Mouse (Mus musculus): ENCODE results near the gene Dyrk3. TPM values are rescaled to one million over a fixed set of nuclear protein-coding genes. Genes with fewer than 3 reads are reported as not detected.

Dyrk3 gene
- polyA plus RNA-seq, 1 experiment, result 27.6 TPM

DNA sequence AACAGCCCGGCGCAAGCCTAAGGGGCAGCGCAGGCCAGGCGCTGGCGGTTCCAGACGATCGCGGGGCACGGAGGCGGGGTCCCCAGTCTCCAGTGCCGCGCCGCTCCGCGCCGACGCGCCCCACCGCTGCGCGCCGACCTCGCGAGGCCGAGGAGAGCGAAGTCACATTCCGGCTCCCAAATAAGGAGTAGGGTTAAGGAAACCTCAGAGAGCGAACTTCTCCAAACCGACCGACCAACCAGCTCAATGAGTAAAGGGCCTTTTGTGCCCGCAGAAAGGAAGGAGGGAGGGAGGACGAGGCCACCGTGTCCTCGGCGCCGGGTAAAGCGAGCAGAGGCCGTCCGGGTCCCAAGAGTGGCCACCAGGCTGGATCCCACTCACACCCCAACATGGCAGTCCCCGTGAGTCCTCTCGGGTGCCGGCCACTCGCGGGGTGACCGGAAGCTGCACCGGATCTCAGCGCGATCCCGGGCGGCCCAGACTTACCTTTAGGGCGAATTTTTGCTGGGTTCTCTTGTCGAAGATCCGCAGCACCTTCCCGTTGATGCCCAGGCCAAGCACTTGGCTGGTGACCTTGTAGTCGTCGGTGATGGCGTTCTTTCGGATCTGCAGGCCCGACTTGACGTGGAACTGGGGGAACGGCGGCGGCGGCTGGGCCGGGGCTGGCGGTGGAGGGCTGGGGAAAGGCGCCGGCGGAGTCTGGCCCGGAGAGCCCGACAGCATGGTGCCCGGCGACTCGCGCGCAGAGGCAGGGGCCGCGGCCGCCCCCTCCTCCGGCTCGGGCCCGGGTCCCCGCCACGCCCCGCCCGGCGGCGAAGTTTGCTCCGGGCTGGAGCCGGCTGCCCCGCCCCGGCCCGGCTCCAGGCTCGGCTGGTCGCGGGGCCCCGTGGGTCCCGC is 41.1 kb downstream of the Dyrk3 start:
- TF ChIP-seq CTCF (IDR thresholded peaks at IDR 0.05; ENCODE audit: low read depth, low read length) (no peak), POLR2A (IDR thresholded peaks at IDR 0.05; ENCODE audit: insufficient read depth, low read length) (no peak), EP300 (IDR thresholded peaks at IDR 0.05; ENCODE audit: insufficient read depth, low read depth, low read length) (no peak)
- peak overlapping the region; percentile 59 for H3K4me3 ChIP-seq (ENCODE audit: low read depth, low read length)
- H3K4me1 ChIP-seq (ENCODE audit: control insufficient read depth, insufficient read depth, low read length), result no peaks in the 10 kb centered on the region
- H3K9me3 ChIP-seq (replicated peaks; ENCODE audit: control insufficient read depth, insufficient read depth, low read length, poor library complexity, severe bottlenecking), result no peaks in the 10 kb centered on the region
- H3K27ac ChIP-seq (ENCODE audit: insufficient read depth, low read length), result no peak overlapping the region
- H3K27me3 ChIP-seq (ENCODE audit: control insufficient read depth, insufficient read depth, low read length, poor library complexity, severe bottlenecking), result peaks cover 2% of the 10 kb centered on the region; the same call in 1 of the 2 replicates
- no peaks in the 10 kb centered on the region for H3K36me3 ChIP-seq (ENCODE audit: control insufficient read depth, insufficient read depth, low read length, poor library complexity, severe bottlenecking)
- peak overlapping the region; percentile 53 for H3K9ac ChIP-seq (ENCODE audit: low read depth, poor library complexity, severe bottlenecking)

DNA sequence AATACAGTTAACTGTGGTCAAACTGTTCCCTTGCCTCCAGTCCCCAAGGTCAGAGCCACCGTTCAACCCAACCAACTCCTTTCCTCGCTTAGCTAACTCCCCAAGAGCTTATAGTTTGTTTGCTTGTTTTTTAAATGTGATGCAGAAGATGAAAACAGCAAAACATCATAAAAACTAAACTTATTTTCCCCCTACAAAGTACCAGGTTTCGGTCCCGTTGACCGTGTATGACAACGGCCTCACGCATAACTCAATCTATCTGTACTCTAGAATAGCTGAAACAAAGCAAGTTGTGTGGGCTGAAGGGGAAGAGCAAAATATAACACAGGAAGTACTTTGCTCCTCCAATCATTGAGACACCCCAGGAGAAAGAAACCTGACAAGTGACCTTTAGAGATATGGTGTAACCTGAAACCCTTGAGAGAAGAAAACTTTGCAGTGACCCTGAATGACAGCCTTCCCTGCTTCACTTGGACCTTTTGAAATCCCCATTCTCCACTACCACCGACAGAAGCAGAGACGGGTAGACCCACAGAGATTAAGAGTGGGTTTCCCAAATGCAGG is 41.9 kb downstream of the Dyrk3 start:
- Histone ChIP-seq H3K9ac (ENCODE audit: low read depth, poor library complexity, severe bottlenecking) (peak overlapping the region; percentile 53), H3K27ac (ENCODE audit: insufficient read depth, low read length) (no peak overlapping the region), H3K4me3 (ENCODE audit: low read depth, low read length) (peak overlapping the region; percentile 59), H3K27me3 (ENCODE audit: control insufficient read depth, insufficient read depth, low read length, poor library complexity, severe bottlenecking) (peaks cover 2% of the 10 kb centered on the region; the same call in 1 of the 2 replicates), H3K36me3 (ENCODE audit: control insufficient read depth, insufficient read depth, low read length, poor library complexity, severe bottlenecking) (no peaks in the 10 kb centered on the region), H3K4me1 (ENCODE audit: control insufficient read depth, insufficient read depth, low read length) (no peaks in the 10 kb centered on the region), H3K9me3 (replicated peaks; ENCODE audit: control insufficient read depth, insufficient read depth, low read length, poor library complexity, severe bottlenecking) (no peaks in the 10 kb centered on the region)
- TF ChIP-seq POLR2A (IDR thresholded peaks at IDR 0.05; ENCODE audit: insufficient read depth, low read length), result no peak
- TF ChIP-seq CTCF (IDR thresholded peaks at IDR 0.05; ENCODE audit: low read depth, low read length), result no peak
- no peak for TF ChIP-seq EP300 (IDR thresholded peaks at IDR 0.05; ENCODE audit: insufficient read depth, low read depth, low read length)

DNA sequence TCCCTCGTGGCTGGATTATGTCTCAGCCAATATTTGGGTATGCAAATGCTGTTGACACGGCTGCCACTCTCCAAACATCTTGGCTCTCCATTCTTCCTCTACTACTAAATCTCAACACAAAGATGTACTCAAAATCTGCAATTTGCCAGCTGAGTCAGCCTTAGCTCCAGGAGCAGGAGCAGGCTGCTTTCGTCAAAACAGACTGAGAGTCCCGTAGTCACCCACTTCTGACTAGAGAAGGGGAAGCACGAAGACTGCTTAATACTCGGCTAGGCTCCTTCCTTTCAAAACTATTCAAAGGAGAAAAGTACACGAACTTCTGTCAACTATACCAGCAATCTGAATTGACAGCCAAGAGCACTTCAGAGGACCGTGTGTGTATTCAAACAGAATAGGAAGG is 42.6 kb downstream of the Dyrk3 start:
- no peaks in the 10 kb centered on the region for H3K9me3 ChIP-seq (replicated peaks; ENCODE audit: control insufficient read depth, insufficient read depth, low read length, poor library complexity, severe bottlenecking)
- TF ChIP-seq CTCF (IDR thresholded peaks at IDR 0.05; ENCODE audit: low read depth, low read length) (no peak), POLR2A (IDR thresholded peaks at IDR 0.05; ENCODE audit: insufficient read depth, low read length) (no peak), EP300 (IDR thresholded peaks at IDR 0.05; ENCODE audit: insufficient read depth, low read depth, low read length) (no peak)
- no peaks in the 10 kb centered on the region for H3K4me1 ChIP-seq (ENCODE audit: control insufficient read depth, insufficient read depth, low read length)
- H3K27ac ChIP-seq (ENCODE audit: insufficient read depth, low read length), result no peak overlapping the region
- H3K27me3 ChIP-seq (ENCODE audit: control insufficient read depth, insufficient read depth, low read length, poor library complexity, severe bottlenecking), result peaks cover 2% of the 10 kb centered on the region; the same call in 1 of the 2 replicates
- no peak overlapping the region for H3K4me3 ChIP-seq (ENCODE audit: low read depth, low read length)
- H3K36me3 ChIP-seq (ENCODE audit: control insufficient read depth, insufficient read depth, low read length, poor library complexity, severe bottlenecking), result no peaks in the 10 kb centered on the region
- H3K9ac ChIP-seq (ENCODE audit: low read depth, poor library complexity, severe bottlenecking), result no peak overlapping the region

- Histone ChIP-seq H3K27me3 (ENCODE audit: control insufficient read depth, insufficient read depth, low read length, poor library complexity, severe bottlenecking) (no peaks in the 10 kb centered on the region; the same call in 1 of the 2 replicates), H3K4me1 (ENCODE audit: control insufficient read depth, insufficient read depth, low read length) (no peaks in the 10 kb centered on the region)
These were observed 44.3 kb downstream of the Dyrk3 start for GRCm38 (mm10) chr1:131093889-131094288.

DNA sequence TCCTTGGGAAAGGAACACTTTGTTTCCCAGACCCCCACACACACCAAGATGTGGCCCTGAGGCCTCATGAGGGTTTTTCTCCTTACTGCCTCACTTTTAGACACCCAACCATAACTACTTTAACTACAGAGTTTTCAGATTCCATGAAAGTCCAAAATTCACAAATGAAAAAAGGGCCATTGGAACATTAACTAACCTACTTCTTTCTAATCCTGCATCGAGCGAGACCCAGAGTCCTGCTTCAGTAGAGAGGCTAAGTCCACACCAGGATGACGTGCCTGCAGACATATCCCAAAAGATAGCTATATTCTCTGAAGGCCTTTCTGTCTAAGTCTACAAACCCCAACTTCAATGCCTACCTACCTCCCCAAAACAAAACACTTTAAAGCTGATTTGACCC is 45.3 kb downstream of the Dyrk3 start:
- Histone ChIP-seq H3K9me3 (replicated peaks; ENCODE audit: control insufficient read depth, insufficient read depth, low read length, poor library complexity, severe bottlenecking) (no peaks in the 10 kb centered on the region), H3K4me3 (ENCODE audit: low read depth, low read length) (no peak overlapping the region), H3K4me1 (ENCODE audit: control insufficient read depth, insufficient read depth, low read length) (no peaks in the 10 kb centered on the region), H3K9ac (ENCODE audit: low read depth, poor library complexity, severe bottlenecking) (no peak overlapping the region), H3K27me3 (ENCODE audit: control insufficient read depth, insufficient read depth, low read length, poor library complexity, severe bottlenecking) (no peaks in the 10 kb centered on the region; the same call in 1 of the 2 replicates), H3K27ac (ENCODE audit: insufficient read depth, low read length) (no peak overlapping the region), H3K36me3 (ENCODE audit: control insufficient read depth, insufficient read depth, low read length, poor library complexity, severe bottlenecking) (no peaks in the 10 kb centered on the region)
- TF ChIP-seq CTCF (IDR thresholded peaks at IDR 0.05; ENCODE audit: low read depth, low read length) (no peak), EP300 (IDR thresholded peaks at IDR 0.05; ENCODE audit: insufficient read depth, low read depth, low read length) (no peak), POLR2A (IDR thresholded peaks at IDR 0.05; ENCODE audit: insufficient read depth, low read length) (no peak)

More at GRCm38 (mm10) chr1:131093889-131094288, 44.3 kb downstream of the Dyrk3 start:
- Histone ChIP-seq H3K36me3 (ENCODE audit: control insufficient read depth, insufficient read depth, low read length, poor library complexity, severe bottlenecking) (no peaks in the 10 kb centered on the region), H3K9ac (ENCODE audit: low read depth, poor library complexity, severe bottlenecking) (no peak overlapping the region), H3K4me3 (ENCODE audit: low read depth, low read length) (no peak overlapping the region), H3K27ac (ENCODE audit: insufficient read depth, low read length) (no peak overlapping the region), H3K9me3 (replicated peaks; ENCODE audit: control insufficient read depth, insufficient read depth, low read length, poor library complexity, severe bottlenecking) (no peaks in the 10 kb centered on the region)
- no peak for TF ChIP-seq CTCF (IDR thresholded peaks at IDR 0.05; ENCODE audit: low read depth, low read length)
- no peak for TF ChIP-seq POLR2A (IDR thresholded peaks at IDR 0.05; ENCODE audit: insufficient read depth, low read length)
- TF ChIP-seq EP300 (IDR thresholded peaks at IDR 0.05; ENCODE audit: insufficient read depth, low read depth, low read length), result no peak

GRCm38 (mm10) chr1:131092173-131092572 is 46.0 kb downstream of the Dyrk3 start:
- no peaks in the 10 kb centered on the region for H3K9me3 ChIP-seq (replicated peaks; ENCODE audit: control insufficient read depth, insufficient read depth, low read length, poor library complexity, severe bottlenecking)
- H3K9ac ChIP-seq (ENCODE audit: low read depth, poor library complexity, severe bottlenecking), result no peak overlapping the region
- TF ChIP-seq CTCF (IDR thresholded peaks at IDR 0.05; ENCODE audit: low read depth, low read length) (no peak), EP300 (IDR thresholded peaks at IDR 0.05; ENCODE audit: insufficient read depth, low read depth, low read length) (no peak), POLR2A (IDR thresholded peaks at IDR 0.05; ENCODE audit: insufficient read depth, low read length) (no peak)
- H3K4me1 ChIP-seq (ENCODE audit: control insufficient read depth, insufficient read depth, low read length), result no peaks in the 10 kb centered on the region
- no peaks in the 10 kb centered on the region for H3K36me3 ChIP-seq (ENCODE audit: control insufficient read depth, insufficient read depth, low read length, poor library complexity, severe bottlenecking)
- H3K27me3 ChIP-seq (ENCODE audit: control insufficient read depth, insufficient read depth, low read length, poor library complexity, severe bottlenecking), result no peaks in the 10 kb centered on the region; the same call in 1 of the 2 replicates
- no peak overlapping the region for H3K4me3 ChIP-seq (ENCODE audit: low read depth, low read length)
- H3K27ac ChIP-seq (ENCODE audit: insufficient read depth, low read length), result no peak overlapping the region

Data from ES-Bruce4 (cell line).